Mouse (Mus musculus) retina, embryonic 14.5 days (tissue): ENCODE measurements around the gene Itpr1.

ENCODE experiments used
- DNase-seq: peaks from one replicate; pipeline ENCODE4 v3.0.0-alpha.2; 2015; ENCODE audit warnings: low spot score

The Itpr1 gene

GRCm38 (mm10) chr6:108446766-108447165, 233.9 kb downstream of the Itpr1 start:
- DNase-seq, result no peak

- DNase-seq, result no peak
These were observed 234.4 kb downstream of the Itpr1 start for GRCm38 (mm10) chr6:108447179-108447845.

DNA sequence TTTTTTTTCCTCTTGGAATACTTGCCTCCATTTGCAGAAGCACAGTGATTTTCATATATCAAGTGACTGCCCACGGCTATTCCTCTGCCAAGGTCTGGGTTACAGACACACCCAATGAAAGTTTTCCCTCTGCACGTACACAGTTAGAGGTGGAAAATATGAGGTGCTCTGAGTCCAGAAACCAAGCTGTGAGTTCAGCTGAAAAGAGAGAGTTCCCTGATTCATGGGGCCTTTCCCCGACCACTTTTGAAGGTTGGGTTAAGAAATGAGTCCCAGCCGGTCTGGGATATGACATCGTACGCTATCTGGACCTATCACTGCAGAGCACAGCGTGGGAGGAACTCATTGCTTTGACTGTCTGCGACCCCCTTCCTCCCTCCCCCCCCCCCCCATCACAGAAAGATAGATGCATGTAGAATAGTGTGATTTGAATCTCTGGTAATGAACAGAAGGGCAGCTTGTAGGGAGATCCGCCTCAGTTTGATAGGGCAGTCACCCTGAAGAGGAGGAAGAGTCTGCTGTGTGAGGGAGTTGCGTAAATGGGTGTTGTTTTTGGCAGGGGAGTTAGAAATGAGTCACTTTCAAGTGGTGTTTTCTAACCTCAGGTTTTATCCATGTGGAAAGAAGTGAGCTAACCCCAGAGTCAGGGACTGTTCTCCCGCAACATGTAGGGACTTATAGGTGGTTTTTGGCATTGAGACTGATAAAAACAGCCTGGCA, 235.3 kb downstream of the Itpr1 start:
- no peak for DNase-seq

- no peak for DNase-seq
These were observed 236.0 kb downstream of the Itpr1 start for GRCm38 (mm10) chr6:108448864-108449263.

- no peak for DNase-seq
These were observed 238.6 kb downstream of the Itpr1 start for GRCm38 (mm10) chr6:108451536-108451935.

DNA sequence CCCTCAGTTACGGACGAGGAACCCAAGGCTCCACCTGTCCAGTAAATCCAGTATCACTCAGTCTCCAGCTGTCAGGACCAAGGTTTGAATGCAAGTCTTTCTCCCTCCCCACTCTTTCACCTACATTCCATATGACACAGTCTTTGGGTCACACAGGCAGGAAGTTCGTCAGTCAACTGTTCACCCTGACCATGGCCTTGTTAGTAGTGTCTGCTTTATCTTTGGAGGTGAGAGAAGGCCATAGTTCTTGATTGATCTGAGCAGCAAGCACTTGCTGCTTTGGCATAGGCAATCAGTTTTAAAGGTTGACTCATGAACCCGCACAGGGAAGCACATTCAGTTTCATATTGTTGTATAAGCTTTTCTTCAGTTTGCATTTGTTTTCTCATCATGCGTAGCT, 240.7 kb downstream of the Itpr1 start:
- no peak for DNase-seq

- DNase-seq, result no peak
These were observed 241.4 kb downstream of the Itpr1 start for GRCm38 (mm10) chr6:108454061-108454891.

DNA sequence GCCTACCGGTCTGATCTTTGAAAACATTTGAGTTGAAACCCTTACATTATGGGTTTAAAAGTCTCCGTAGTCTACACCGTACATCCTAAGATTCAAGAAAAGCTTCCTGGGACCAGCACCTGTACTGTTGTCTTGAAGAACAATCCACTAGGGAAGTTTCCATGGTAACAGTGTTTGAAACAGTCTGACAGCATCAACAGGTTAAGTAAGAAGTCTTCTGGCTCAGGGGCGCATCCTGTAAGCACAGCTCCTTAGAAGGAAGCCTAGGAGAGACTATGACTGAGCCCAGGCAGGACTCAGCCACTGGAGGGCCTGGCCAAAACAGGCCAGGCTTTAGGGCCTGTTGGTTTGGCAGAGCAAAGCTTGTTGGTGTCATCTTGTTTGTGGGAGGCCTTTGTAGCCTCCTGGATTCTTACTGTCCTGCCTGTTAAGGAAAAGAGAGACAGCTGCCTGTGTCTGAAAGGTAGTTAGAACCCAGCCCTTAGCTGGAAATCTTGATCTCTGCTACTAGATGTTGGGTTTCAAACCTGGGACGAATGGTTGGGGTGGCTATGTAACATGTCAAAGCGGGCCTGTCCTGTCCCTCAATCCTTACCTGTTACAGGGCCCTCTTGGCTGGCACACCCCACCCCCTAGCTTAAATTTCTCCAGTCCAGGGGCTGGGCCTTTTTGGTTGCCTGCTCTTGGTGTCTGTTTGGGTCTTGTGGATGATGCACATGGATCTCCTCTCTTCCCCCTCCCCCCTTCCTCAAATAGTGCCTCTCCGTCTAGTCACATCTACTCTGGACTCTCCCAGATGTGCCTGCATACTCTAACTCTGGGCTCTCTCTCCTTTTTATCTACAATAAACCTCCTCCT, 242.3 kb downstream of the Itpr1 start:
- DNase-seq, result no peak

- no peak for DNase-seq
These were observed 243.6 kb downstream of the Itpr1 start for GRCm38 (mm10) chr6:108456231-108457062.

- peak; percentile 31 for DNase-seq
These were observed 244.1 kb downstream of the Itpr1 start for GRCm38 (mm10) chr6:108457063-108457405.

- DNase-seq, result no peak
These were observed 244.8 kb downstream of the Itpr1 start for GRCm38 (mm10) chr6:108457516-108458181.

DNA sequence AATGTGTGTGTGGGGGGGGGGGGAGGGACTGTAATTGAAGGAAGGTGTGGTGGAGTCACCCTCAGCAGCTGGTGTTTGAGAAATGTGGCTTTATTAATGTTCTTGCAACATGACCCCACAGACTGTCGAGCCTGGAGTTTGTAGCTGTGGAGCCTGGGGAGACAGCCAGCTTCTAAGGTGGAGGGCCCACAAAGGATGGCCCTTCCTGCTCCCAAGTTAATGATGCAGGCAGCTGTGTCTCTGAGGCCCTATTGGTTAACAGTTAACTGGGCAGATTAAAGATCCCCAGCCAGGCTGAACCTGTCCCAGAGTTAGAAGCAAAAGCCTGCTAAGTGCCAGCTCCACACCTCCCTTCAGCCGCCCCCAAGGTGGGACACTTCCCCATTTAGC, 245.3 kb downstream of the Itpr1 start:
- DNase-seq, result no peak

- no peak for DNase-seq
These were observed 245.9 kb downstream of the Itpr1 start for GRCm38 (mm10) chr6:108458826-108459225.

DNA sequence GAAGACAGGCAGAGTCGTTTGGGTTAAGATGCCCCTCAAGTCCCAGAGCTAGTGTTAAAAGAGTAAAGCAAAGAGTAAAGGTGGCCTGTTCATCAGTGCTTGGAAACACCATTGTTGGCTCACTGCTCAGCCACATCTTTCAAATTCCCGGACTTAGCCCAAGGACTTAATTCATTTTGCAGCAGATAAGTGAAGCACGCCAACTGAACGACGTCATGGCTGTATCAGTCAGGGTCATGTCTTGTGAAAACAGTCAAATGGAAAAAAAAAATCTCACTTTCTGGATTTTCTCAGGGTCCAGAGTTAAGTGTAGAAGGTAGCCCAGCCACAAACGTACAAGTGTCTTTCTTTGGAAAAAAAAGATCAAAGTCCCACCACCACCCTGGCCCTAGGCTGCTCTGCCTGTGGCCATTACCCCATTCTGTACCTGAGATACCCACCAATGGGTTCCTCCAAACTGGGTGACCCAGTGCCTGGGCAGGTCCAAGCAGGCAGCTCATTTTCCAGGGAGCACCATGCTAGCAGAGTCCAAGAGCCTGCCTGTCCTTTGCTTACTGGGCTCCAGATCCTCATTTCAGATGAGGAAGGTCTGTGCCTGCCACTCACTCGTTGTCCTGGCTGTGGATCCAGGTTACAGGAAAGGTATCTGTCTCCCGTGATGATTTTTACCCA, 251.5 kb downstream of the Itpr1 start:
- no peak for DNase-seq

- no peak for DNase-seq
These were observed 252.3 kb downstream of the Itpr1 start for GRCm38 (mm10) chr6:108465159-108465558.

DNA sequence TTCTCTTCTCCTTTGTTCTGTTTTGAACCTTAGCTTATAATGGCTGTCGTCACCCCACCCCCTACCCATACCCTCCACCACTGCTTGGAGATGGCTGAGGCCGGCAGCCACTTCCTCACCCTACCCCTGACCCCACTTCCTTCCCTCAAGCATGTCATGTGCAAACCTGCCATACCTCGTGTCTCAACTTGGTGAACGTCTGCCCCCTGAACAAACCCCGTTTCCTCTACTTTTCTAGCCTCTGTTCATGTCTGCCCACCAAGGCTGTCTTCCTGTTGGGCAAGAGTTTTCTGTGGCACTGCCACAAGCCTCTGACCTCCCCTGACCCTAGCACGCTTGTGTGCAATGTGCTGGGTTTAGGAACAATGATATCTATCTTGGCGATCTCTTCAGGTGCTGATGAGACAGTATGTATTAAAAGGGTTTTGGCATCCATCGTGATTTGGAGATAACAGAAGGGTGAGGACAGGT, 253.2 kb downstream of the Itpr1 start:
- no peak for DNase-seq

- no peak for DNase-seq
These were observed 254.7 kb downstream of the Itpr1 start for GRCm38 (mm10) chr6:108467597-108467996.

- no peak for DNase-seq
These were observed 255.4 kb downstream of the Itpr1 start for GRCm38 (mm10) chr6:108468226-108468825.

- DNase-seq, result no peak
These were observed 259.0 kb downstream of the Itpr1 start for GRCm38 (mm10) chr6:108471878-108472277.
